Mouse (Mus musculus): Measurements from ENCODE around the gene Smg7.
A peak's percentile ranks its signal among the peaks of the same experiment; 100 is the strongest.

The Smg7 gene

GRCm38 (mm10) chr1:152840343-152840742 is 62.1 kb downstream of the Smg7 start:
- DNase-seq (ENCODE audit: low spot score), result no peak

- no peak for DNase-seq (ENCODE audit: low spot score)
These were observed 63.6 kb downstream of the Smg7 start for GRCm38 (mm10) chr1:152838841-152839240.

GRCm38 (mm10) chr1:152838026-152838702 is 64.3 kb downstream of the Smg7 start:
- no peak for DNase-seq (ENCODE audit: low spot score)

GRCm38 (mm10) chr1:152835061-152835460 is 67.4 kb downstream of the Smg7 start:
- DNase-seq (ENCODE audit: low spot score), result no peak

GRCm38 (mm10) chr1:152832316-152832715 is 70.1 kb downstream of the Smg7 start:
- no peak for DNase-seq (ENCODE audit: low spot score)

GRCm38 (mm10) chr1:152831619-152832018 is 70.8 kb downstream of the Smg7 start:
- no peak for DNase-seq (ENCODE audit: low spot score)

- DNase-seq (ENCODE audit: low spot score), result no peak
These were observed 71.4 kb downstream of the Smg7 start for GRCm38 (mm10) chr1:152831003-152831402.

- no peak for DNase-seq (ENCODE audit: low spot score)
These were observed 72.4 kb downstream of the Smg7 start for GRCm38 (mm10) chr1:152830054-152830453.

- DNase-seq (ENCODE audit: low spot score), result no peak
These were observed 73.7 kb downstream of the Smg7 start for GRCm38 (mm10) chr1:152828637-152829355.

- DNase-seq (ENCODE audit: low spot score), result no peak
These were observed 74.3 kb downstream of the Smg7 start for GRCm38 (mm10) chr1:152828168-152828567.

- DNase-seq (ENCODE audit: low spot score), result no peak
These were observed 76.0 kb downstream of the Smg7 start for GRCm38 (mm10) chr1:152826446-152826845.

GRCm38 (mm10) chr1:152824206-152824605 is 78.2 kb downstream of the Smg7 start:
- DNase-seq (ENCODE audit: low spot score), result no peak

GRCm38 (mm10) chr1:152821746-152822145 is 80.7 kb downstream of the Smg7 start:
- DNase-seq (ENCODE audit: low spot score), result no peak

- DNase-seq (ENCODE audit: low spot score), result no peak
These were observed 81.3 kb downstream of the Smg7 start for GRCm38 (mm10) chr1:152820911-152821695.

GRCm38 (mm10) chr1:152819558-152819957 is 82.9 kb downstream of the Smg7 start:
- no peak for DNase-seq (ENCODE audit: low spot score)

- DNase-seq (ENCODE audit: low spot score), result peak; percentile 48
These were observed 84.7 kb downstream of the Smg7 start for GRCm38 (mm10) chr1:152817794-152818193.

- no peak for DNase-seq (ENCODE audit: low spot score)
These were observed 85.2 kb downstream of the Smg7 start for GRCm38 (mm10) chr1:152817027-152817769.

GRCm38 (mm10) chr1:152815265-152815701 is 87.2 kb downstream of the Smg7 start:
- DNase-seq (ENCODE audit: low spot score), result peak; percentile 41

- DNase-seq (ENCODE audit: low spot score), result no peak
These were observed 91.7 kb downstream of the Smg7 start for GRCm38 (mm10) chr1:152810533-152811439.

- no peak for DNase-seq (ENCODE audit: low spot score)
These were observed 92.7 kb downstream of the Smg7 start for GRCm38 (mm10) chr1:152809541-152810252.

GRCm38 (mm10) chr1:152808392-152808680 is 94.1 kb downstream of the Smg7 start:
- DNase-seq (ENCODE audit: low spot score), result no peak
